Mouse (Mus musculus) hindbrain, embryonic 10.5 days (tissue): ENCODE data around the gene Magi2. TPM values are rescaled to one million over a fixed set of nuclear protein-coding genes. Genes with fewer than 3 reads are reported as not detected.

Source experiments
- DNase-seq: peaks from one replicate; pipeline ENCODE4 v3.0.0-alpha.2; 2017; ENCODE audit warnings: low spot score
- H3K27ac ChIP-seq: fragments of 300-500 bp; sonication (generic); 2 replicates; pipeline ENCODE4 v1.5.1; 2016; ENCODE audit warnings: mild to moderate bottlenecking, moderate library complexity
- H3K27me3 ChIP-seq: fragments of 300-500 bp; sonication (generic); 2 replicates; pipeline ENCODE4 v1.6.1; 2016; ENCODE audit warnings: mild to moderate bottlenecking; ENCODE audit not compliant: poor library complexity, insufficient read depth, severe bottlenecking
- H3K36me3 ChIP-seq: fragments of 300-500 bp; sonication (generic); 2 replicates; pipeline ENCODE4 v1.6.1; 2016; ENCODE audit warnings: mild to moderate bottlenecking, moderate library complexity
- H3K4me1 ChIP-seq: fragments of 300-500 bp; sonication (generic); replicated peaks from 2 replicates; pipeline ENCODE4 v1.6.1; 2016; ENCODE audit warnings: mild to moderate bottlenecking
- H3K4me3 ChIP-seq: fragments of 300-500 bp; sonication (generic); 2 replicates; pipeline ENCODE4 v1.5.1; 2016; ENCODE audit warnings: mild to moderate bottlenecking, moderate library complexity
- H3K9me3 ChIP-seq: fragments of 300-500 bp; sonication (generic); 2 replicates; pipeline ENCODE4 v1.6.1; 2016; ENCODE audit warnings: mild to moderate bottlenecking, moderate library complexity
- WGBS: fragments of 180-500 bp; shearing (Covaris S2); methylation state at CpG from one replicate; pipeline ENCODE4 v1.1.7; 2016; 5-methylcytosine and 5-hydroxymethylcytosine counted together
- polyA plus RNA-seq: library from polyadenylated mRNA; unstranded; fragments of >200 nt; fragmentation: Nextera tagmentation; extraction: Ambion mirVana; gene quantifications from 2 replicates; pipeline ENCODE4 v1.2.1, GENCODE M21; 2016

Magi2 gene
- polyA plus RNA-seq, 1 experiment from 2014 or later = 9.9 TPM

DNA sequence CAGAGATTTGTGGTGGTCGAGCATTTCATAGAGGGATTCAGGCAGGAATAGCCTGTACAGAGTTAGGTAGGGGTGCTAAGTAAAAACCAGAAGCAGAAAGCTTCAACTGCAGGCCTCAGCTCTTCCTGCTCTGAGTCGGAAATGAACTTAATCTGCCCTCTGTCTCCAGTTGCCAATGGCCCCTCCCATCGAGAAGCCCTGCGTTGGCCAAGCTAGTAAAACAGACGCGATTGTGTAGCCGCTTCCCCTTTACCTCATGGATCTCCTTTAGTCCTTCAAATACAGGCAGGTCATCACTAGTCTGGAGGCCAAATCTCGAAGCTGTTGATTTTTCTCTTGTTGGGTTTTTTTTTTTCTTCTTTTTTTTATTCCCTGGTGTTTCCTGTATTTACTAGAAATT, 1447.7 kb downstream of the Magi2 start:
- H3K36me3 ChIP-seq = no peaks in the 10 kb centered on the region
- H3K4me3 ChIP-seq = no peak overlapping the region
- H3K27ac ChIP-seq = no peak overlapping the region
- no peak for DNase-seq
- H3K9me3 ChIP-seq = no peaks in the 10 kb centered on the region
- WGBS = 78% methylated on average over 8 of the region's 8 CpGs
- H3K27me3 ChIP-seq = no peaks in the 10 kb centered on the region
- peaks cover 19% of the 10 kb centered on the region for H3K4me1 ChIP-seq

DNA sequence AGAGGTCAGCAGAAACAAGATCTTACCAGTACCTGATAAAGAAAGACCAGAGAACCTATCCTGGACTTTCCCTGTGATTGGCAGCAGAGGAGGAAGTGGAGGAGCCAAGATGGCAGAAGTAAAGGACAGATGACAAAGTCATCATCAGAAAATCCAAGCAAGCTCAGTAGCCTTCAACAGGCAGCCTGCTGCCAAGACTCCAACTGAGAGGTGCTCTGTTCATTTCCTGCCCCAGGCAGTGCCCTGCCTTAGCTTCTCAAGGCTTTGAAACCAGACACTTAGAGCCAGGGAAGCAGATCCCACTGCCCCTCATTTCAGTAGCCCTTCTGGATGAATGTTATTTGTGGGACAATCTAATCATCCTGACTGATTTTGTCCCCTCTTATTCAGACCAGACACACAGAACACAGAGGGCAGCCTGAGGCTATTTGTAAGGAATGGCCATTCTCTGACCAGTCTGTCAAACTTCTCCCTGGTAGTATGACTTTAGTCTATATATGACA, 1448.4 kb downstream of the Magi2 start:
- DNase-seq = peak; percentile 7
- H3K27me3 ChIP-seq = no peaks in the 10 kb centered on the region
- H3K9me3 ChIP-seq = no peaks in the 10 kb centered on the region

DNA sequence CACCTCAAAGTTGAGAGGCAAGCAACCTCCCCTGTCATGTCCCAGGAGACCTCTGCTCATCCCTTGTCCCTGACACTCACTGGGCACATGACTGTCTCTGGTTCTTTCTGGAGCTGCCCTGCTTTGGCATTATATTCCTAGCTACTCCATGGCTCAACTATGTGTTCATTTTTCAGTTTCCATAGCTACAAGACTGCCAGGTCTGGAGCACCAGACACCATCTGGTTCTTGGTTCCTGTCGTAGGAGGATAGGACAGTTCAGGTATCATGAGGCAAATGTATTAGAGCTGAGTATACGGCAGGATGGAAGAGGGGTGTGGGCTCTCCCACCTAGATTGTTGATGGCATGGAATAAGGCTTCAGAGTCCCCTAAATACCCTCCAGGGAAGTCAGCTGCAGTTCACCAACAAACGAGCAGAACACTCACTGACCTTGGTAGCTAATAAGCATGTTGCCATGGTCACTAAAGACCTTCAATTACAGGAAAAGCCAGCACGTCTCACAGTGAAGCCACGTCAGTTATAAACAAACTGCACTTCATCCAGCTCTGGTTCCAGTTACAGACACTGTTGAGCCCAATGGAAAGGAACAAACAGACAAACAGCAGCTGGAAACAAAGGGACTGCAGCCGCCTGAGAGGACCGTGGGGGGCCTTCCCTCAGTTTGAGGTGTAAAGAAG, 1449.5 kb downstream of the Magi2 start:
- Histone ChIP-seq H3K9me3 (no peaks in the 10 kb centered on the region), H3K36me3 (no peaks in the 10 kb centered on the region), H3K4me1 (peaks cover 21% of the 10 kb centered on the region), H3K27ac (peak overlapping the region; percentile 74), H3K27me3 (no peaks in the 10 kb centered on the region), H3K4me3 (no peak overlapping the region)
- 18% methylated on average over 7 of the region's 7 CpGs for WGBS
- DNase-seq = peak; percentile 20

More for the DNA sequence above, 1448.4 kb downstream of the Magi2 start:
- Histone ChIP-seq H3K27ac (no peak overlapping the region; the same call in 1 of the 2 replicates), H3K36me3 (no peaks in the 10 kb centered on the region), H3K4me1 (peaks cover 19% of the 10 kb centered on the region), H3K4me3 (no peak overlapping the region)

DNA sequence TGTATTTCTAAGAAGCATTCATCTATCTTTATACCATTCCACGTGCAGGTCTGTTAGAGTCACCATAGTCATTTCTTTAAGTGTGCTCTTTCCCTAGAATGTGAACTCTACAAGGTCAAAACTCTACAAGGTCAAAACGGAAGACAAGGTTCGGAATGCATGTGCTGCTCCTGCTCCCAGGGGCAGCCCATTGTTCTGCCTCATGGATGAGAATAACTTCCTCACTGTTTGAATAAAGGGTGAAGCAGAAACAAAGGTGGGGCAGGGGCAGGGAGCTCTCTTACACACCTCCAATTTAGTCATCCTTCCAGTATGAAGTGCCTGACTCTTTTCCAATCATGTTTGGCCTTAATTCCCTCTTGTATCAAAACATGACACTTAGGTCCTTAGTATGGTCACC, 1450.4 kb downstream of the Magi2 start:
- WGBS = 47% methylated on average over 3 of the region's 3 CpGs
- H3K27ac ChIP-seq = no peak overlapping the region

DNA sequence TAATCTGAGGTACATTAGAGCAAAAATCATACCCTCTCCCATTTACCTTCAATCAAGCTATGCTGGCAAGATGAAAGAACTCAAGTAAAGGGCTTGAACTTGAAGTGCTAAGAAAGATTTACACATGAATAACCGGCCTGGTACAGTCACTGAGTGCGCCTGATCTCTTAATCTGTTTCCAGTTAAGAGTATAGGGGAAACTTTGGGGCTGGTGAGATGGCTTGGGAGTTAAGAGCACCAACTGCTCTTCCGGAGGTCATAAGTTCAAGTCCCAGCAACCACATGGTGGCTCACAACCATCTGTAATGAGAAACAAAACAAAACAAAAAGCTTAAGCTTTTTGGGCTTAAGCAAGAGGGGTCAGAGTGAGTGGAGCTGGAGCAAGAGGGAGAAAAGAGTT, 1451.7 kb downstream of the Magi2 start:
- no peaks in the 10 kb centered on the region for H3K9me3 ChIP-seq
- H3K4me3 ChIP-seq = no peak overlapping the region
- DNase-seq = no peak
- H3K36me3 ChIP-seq = no peaks in the 10 kb centered on the region
- H3K4me1 ChIP-seq = peaks cover 27% of the 10 kb centered on the region
- whole genome bisulfite sequencing = 54% methylated on average over 3 of the region's 3 CpGs
- no peak overlapping the region for H3K27ac ChIP-seq
- H3K27me3 ChIP-seq = no peaks in the 10 kb centered on the region

More for the DNA sequence above, 1450.4 kb downstream of the Magi2 start:
- H3K36me3 ChIP-seq = no peaks in the 10 kb centered on the region
- H3K4me1 ChIP-seq = peaks cover 27% of the 10 kb centered on the region
- H3K9me3 ChIP-seq = no peaks in the 10 kb centered on the region
- H3K27me3 ChIP-seq = no peaks in the 10 kb centered on the region
- no peak for DNase-seq
- no peak overlapping the region for H3K4me3 ChIP-seq

DNA sequence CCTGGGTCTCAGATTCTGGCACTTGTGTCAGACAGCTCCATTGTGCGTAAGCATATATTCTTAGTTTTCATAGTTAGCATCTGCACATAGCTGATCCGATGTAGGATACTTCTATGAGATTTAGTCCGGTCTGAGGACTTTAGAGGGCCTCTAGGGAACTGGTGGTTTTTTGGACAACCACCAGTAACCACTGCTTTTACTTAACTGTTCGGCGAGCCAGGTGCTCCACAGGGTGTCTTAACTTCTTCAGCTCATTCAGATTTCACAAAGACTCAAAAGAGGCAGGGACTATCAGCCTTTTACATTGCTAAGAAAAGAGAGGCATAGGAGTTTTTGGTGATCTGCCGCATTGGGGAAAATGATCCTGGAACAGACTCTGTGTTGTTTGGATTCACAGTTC, 1453.1 kb downstream of the Magi2 start:
- Histone ChIP-seq H3K4me1 (peaks cover 27% of the 10 kb centered on the region), H3K27ac (no peak overlapping the region), H3K4me3 (no peak overlapping the region), H3K27me3 (no peaks in the 10 kb centered on the region), H3K36me3 (no peaks in the 10 kb centered on the region), H3K9me3 (no peaks in the 10 kb centered on the region)
- 92% methylated on average over 6 of the region's 6 CpGs for WGBS
- DNase-seq = no peak

DNA sequence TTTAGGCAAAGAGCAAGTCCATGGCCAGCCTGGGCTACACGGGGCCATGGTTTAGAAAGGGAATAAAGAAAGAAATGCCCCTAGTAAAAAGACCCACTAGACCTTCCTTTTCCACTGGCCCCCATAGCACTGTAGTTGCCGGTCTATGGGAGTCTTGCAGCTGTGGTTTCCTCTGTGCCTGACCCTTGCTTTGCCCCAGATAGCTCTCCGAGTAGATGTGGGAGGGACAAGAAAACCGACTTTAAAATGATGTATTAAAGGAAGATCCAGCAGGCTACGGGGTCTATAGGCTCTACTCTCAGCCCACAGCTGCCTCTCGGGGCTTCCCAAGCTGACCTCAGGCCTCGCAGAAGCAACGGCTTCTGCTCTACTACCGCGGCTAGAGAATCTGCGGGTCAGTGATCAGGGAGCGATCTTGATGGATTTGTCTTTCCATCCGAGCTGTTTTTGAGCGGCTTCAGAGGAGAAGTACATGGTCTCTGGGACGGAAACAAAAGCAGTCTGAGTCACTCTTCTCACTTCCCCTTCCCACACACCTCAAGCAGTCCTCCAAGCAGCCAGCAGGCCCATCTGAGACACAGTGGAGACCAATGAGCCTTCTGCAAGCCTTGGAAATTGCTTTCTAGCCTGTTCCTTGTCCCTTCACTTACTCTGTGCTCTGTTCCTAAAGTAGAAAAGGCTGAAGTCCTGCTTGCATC, 1454.1 kb downstream of the Magi2 start:
- 87% methylated on average over 15 of the region's 15 CpGs for WGBS
- H3K4me1 ChIP-seq = peaks cover 22% of the 10 kb centered on the region
- no peaks in the 10 kb centered on the region for H3K9me3 ChIP-seq
- no peaks in the 10 kb centered on the region for H3K27me3 ChIP-seq
- no peak for DNase-seq
- no peak overlapping the region; the same call in 1 of the 2 replicates for H3K27ac ChIP-seq
- no peaks in the 10 kb centered on the region for H3K36me3 ChIP-seq
- no peak overlapping the region for H3K4me3 ChIP-seq

DNA sequence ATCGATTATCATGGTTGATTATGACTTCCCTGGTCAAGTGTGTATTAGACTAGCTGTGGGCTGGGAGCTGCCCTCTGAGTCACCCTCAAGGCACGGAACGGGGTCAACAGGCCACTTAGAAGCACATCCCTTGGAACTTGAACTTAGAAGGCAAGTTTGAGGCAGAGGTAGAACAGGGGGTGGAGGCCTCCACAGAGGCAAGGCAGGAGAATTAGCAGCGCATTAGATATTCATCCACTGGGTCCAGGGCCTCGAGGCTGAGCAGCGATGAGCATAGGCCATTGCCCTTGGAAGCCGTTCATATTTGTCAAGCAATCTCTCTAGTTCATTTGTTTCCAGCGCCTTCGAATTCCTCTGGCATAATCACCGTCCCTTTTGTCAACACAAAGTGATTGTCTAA, 1454.8 kb downstream of the Magi2 start:
- Histone ChIP-seq H3K27me3 (no peaks in the 10 kb centered on the region), H3K4me1 (peaks cover 15% of the 10 kb centered on the region), H3K27ac (no peak overlapping the region; the same call in 1 of the 2 replicates), H3K9me3 (no peaks in the 10 kb centered on the region), H3K36me3 (no peaks in the 10 kb centered on the region), H3K4me3 (no peak overlapping the region)
- 75% methylated on average over 10 of the region's 10 CpGs for WGBS
- DNase-seq = no peak

DNA sequence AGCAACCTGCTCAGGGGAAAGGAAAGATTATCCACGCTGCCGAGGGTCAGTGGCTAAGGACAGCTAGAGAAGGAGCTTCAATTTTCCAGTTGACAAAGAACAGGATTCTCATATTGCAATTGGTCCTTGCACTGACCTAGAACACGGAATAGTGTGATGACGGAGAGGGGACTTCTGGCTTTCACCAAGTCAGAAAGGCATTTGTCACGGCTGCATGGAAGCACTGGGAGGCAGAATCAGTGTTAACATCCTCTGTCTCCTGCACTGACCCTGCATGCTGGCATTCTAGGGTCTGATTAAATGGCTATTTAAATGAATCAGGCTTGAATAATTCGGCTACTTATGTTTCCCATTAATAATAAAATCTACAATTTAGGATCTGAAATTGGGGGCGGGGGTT, 1455.4 kb downstream of the Magi2 start:
- Histone ChIP-seq H3K27me3 (no peaks in the 10 kb centered on the region), H3K9me3 (no peaks in the 10 kb centered on the region), H3K4me1 (peaks cover 10% of the 10 kb centered on the region), H3K4me3 (no peak overlapping the region), H3K27ac (no peak overlapping the region), H3K36me3 (no peaks in the 10 kb centered on the region)
- WGBS = 61% methylated on average over 7 of the region's 7 CpGs
- no peak for DNase-seq

DNA sequence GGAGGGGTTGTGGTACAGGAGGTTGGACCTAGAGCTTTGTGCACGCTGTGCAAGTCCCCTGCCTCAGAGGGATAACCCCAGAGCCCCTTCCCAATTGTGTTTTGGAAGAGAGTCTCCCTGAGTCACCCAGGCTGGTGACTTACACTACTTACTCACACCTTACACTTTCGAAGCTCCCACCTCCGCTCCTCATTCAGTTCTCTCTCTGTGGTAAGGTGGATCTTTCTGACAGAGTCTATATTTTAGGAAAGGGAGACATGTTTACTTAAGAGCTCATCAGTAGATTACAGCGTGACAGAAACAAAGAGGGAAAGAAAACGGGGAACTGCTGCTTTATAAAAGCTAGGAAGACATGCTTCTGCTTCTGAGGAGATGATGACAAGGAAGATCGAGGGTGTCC, 1457.3 kb downstream of the Magi2 start:
- H3K9me3 ChIP-seq = peaks cover 3% of the 10 kb centered on the region
- H3K27me3 ChIP-seq = no peaks in the 10 kb centered on the region
- H3K4me1 ChIP-seq = peaks cover 8% of the 10 kb centered on the region; the same call in 1 of the 2 replicates
- WGBS = 84% methylated on average over 6 of the region's 6 CpGs
- H3K36me3 ChIP-seq = no peaks in the 10 kb centered on the region
- H3K4me3 ChIP-seq = no peak overlapping the region
- H3K27ac ChIP-seq = no peak overlapping the region
- DNase-seq = no peak

DNA sequence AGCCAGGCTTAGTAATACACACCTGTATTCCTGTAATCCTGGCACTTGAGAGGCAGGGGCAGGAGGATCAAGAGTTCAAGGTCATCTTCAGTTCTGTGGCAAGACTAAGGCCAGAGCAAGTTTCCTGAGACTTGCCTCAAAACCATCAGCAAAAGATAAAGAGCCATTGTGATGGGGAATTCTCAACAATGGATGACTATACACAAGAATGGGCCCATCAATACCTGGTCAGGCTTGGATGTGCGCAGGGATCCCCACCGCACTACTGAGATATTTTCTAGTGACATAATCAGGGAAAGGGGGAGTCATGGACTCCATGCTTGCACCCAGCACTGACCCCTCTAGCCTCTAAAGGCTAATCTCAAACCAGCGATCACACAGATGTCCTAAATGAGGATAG, 1465.4 kb downstream of the Magi2 start:
- Histone ChIP-seq H3K36me3 (no peaks in the 10 kb centered on the region), H3K27me3 (no peaks in the 10 kb centered on the region), H3K4me1 (no peaks in the 10 kb centered on the region), H3K27ac (no peak overlapping the region), H3K9me3 (peaks cover 11% of the 10 kb centered on the region), H3K4me3 (no peak overlapping the region)
- WGBS = 93% methylated on average over 3 of the region's 3 CpGs
- DNase-seq = no peak

DNA sequence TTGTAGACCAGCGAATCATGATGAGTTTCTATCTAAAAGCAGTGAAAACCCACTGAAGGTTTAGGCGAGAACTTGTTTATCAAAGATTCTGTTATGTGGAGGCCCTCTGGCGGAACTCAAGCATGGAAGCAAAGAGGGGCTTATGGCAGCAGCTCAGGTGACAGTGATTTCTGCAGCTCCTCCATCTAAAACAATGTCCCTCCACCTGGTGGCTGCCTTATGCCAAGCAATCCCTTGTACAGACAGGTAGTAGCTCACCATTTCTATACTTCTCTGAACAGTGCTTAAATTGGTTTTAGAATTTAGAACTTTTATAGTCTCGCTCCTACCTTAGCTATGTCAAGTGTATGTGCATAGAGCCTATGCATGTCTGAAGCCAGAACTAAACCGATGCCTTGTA, 1472.3 kb downstream of the Magi2 start:
- H3K9me3 ChIP-seq = no peaks in the 10 kb centered on the region
- DNase-seq = no peak
- 86% methylated on average over 5 of the region's 5 CpGs for WGBS
- no peak overlapping the region for H3K4me3 ChIP-seq
- H3K4me1 ChIP-seq = peaks cover 5% of the 10 kb centered on the region; the same call in 1 of the 2 replicates
- no peak overlapping the region for H3K27ac ChIP-seq
- no peaks in the 10 kb centered on the region for H3K36me3 ChIP-seq
- H3K27me3 ChIP-seq = no peaks in the 10 kb centered on the region
